Mouse (Mus musculus): ENCODE measurements at regions not wholly inside any gene's neighbourhood (a gene's known extent, or its start where the extent isn't known, plus 50 kb on each side); places are given as distances from the start of the nearest gene placed in this dataset.

- DNase-seq (ENCODE audit: low spot score), result no peak
Measured at GRCm38 (mm10) chr17:62077604-62078003, 803.5 kb downstream of the Efna5 start.

GRCm38 (mm10) chr17:62064939-62065338 is 816.2 kb downstream of the Efna5 start:
- no peak for DNase-seq (ENCODE audit: low spot score)

GRCm38 (mm10) chr17:62058016-62058415 is 823.1 kb downstream of the Efna5 start:
- no peak for DNase-seq (ENCODE audit: low spot score)

- DNase-seq (ENCODE audit: low spot score), result no peak
Measured at GRCm38 (mm10) chr17:62054801-62055200, 826.3 kb downstream of the Efna5 start.

- DNase-seq (ENCODE audit: low spot score), result no peak
Measured at GRCm38 (mm10) chr17:62048989-62049388, 832.1 kb downstream of the Efna5 start.

GRCm38 (mm10) chr17:62030614-62031013 is 850.5 kb downstream of the Efna5 start:
- no peak for DNase-seq (ENCODE audit: low spot score)

Data from c-Kit-positive CD71-positive TER-119-positive erythroid progenitor cells, embryonic 14.5 days (primary cell).